Mouse (Mus musculus) C2C12 (cell line): ENCODE results near the gene Hectd1.

Experiments used
- CTCF ChIP-seq: IDR thresholded peaks from one replicate; pipeline ENCODE4 v1.5.1; 2011; ENCODE audit not compliant: control insufficient read depth, insufficient read depth, insufficient read length
- FOSL1 ChIP-seq: IDR thresholded peaks from one replicate; pipeline ENCODE4 v1.8.0; 2011; ENCODE audit warnings: mild to moderate bottlenecking, low read length; ENCODE audit not compliant: poor library complexity, insufficient read depth, severe bottlenecking
- MAX ChIP-seq: IDR thresholded peaks from one replicate; pipeline ENCODE4 v1.6.1; 2011; ENCODE audit warnings: mild to moderate bottlenecking, control low read depth
- MYOG ChIP-seq: IDR thresholded peaks from one replicate; pipeline ENCODE4 v1.6.1; 2011; ENCODE audit not compliant: control insufficient read depth, insufficient read length; ENCODE audit errors: extremely low read depth
- USF1 ChIP-seq: IDR thresholded peaks from one replicate; pipeline ENCODE4 v1.6.1; 2011; ENCODE audit warnings: low read depth, mild to moderate bottlenecking, control low read depth, moderate library complexity

- TF ChIP-seq CTCF = no peak
- TF ChIP-seq MYOG = no peak
- no peak for TF ChIP-seq USF1
- TF ChIP-seq MAX = no peak
- no peak for TF ChIP-seq FOSL1
Observed at GRCm38 (mm10) chr12:51747348-51747747, 82.0 kb downstream of the Hectd1 start.
